Mouse (Mus musculus): Measurements from ENCODE around the gene Cfap77. TPM values are rescaled to one million over a fixed set of nuclear protein-coding genes. Genes with fewer than 3 reads are reported as not detected.

Cfap77 gene
- polyA plus RNA-seq, 1 experiment from 2014 or later, result 0.44 TPM

- H3K4me3 ChIP-seq, result 0 out of 2 replicates have a peak overlapping the region, but pooled peaks have one; percentile 2
- H3K27ac ChIP-seq, result no peak overlapping the region
- under 1% methylated on average over 33 of the region's 33 CpGs for WGBS
Observed at GRCm38 (mm10) chr2:28912039-28912700, 142.7 kb downstream of the Cfap77 start.

GRCm38 (mm10) chr2:28911331-28912038, 143.4 kb downstream of the Cfap77 start:
- Histone ChIP-seq H3K4me3 (0 out of 2 replicates have a peak overlapping the region, but pooled peaks have one; percentile 2), H3K36me3 (peaks cover 4% of the 10 kb centered on the region; the same call in 1 of the 2 replicates), H3K27ac (no peak overlapping the region), H3K4me1 (peaks cover 29% of the 10 kb centered on the region), H3K27me3 (ENCODE audit: low read depth, poor library complexity, severe bottlenecking) (peaks cover 100% of the 10 kb centered on the region), H3K9me3 (replicated peaks) (no peaks in the 10 kb centered on the region)
- peak; percentile 51 for DNase-seq (ENCODE audit: low spot score)
- 1% methylated on average over 44 of the region's 44 CpGs for WGBS

More at GRCm38 (mm10) chr2:28912039-28912700, 142.7 kb downstream of the Cfap77 start:
- DNase-seq (ENCODE audit: low spot score), result peak; percentile 50
- peaks cover 100% of the 10 kb centered on the region for H3K27me3 ChIP-seq (ENCODE audit: low read depth, poor library complexity, severe bottlenecking)
- peaks cover 29% of the 10 kb centered on the region for H3K4me1 ChIP-seq
- H3K9me3 ChIP-seq (replicated peaks), result no peaks in the 10 kb centered on the region
- no peaks in the 10 kb centered on the region for H3K36me3 ChIP-seq

- H3K4me3 ChIP-seq, result no peak overlapping the region
- DNase-seq (ENCODE audit: low spot score), result no peak
Observed at GRCm38 (mm10) chr2:28910877-28911276, 144.0 kb downstream of the Cfap77 start.

GRCm38 (mm10) chr2:28909818-28910710, 144.8 kb downstream of the Cfap77 start:
- Histone ChIP-seq H3K9me3 (replicated peaks) (no peaks in the 10 kb centered on the region), H3K27me3 (ENCODE audit: low read depth, poor library complexity, severe bottlenecking) (peaks cover 100% of the 10 kb centered on the region), H3K36me3 (peaks cover 14% of the 10 kb centered on the region), H3K4me3 (no peak overlapping the region), H3K4me1 (peaks cover 25% of the 10 kb centered on the region), H3K27ac (no peak overlapping the region)
- 5% methylated on average over 25 of the region's 25 CpGs for WGBS
- DNase-seq (ENCODE audit: low spot score), result peak; percentile 36

More at GRCm38 (mm10) chr2:28910877-28911276, 144.0 kb downstream of the Cfap77 start:
- 4% methylated on average over 3 of the region's 3 CpGs for WGBS
- peaks cover 26% of the 10 kb centered on the region for H3K4me1 ChIP-seq
- H3K27ac ChIP-seq, result no peak overlapping the region
- H3K9me3 ChIP-seq (replicated peaks), result no peaks in the 10 kb centered on the region
- peaks cover 100% of the 10 kb centered on the region for H3K27me3 ChIP-seq (ENCODE audit: low read depth, poor library complexity, severe bottlenecking)
- peaks cover 6% of the 10 kb centered on the region for H3K36me3 ChIP-seq

- Histone ChIP-seq H3K9me3 (replicated peaks) (no peaks in the 10 kb centered on the region), H3K4me1 (peaks cover 25% of the 10 kb centered on the region), H3K27ac (no peak overlapping the region), H3K36me3 (peaks cover 21% of the 10 kb centered on the region), H3K4me3 (peak overlapping the region; percentile 6; the same call in 1 of the 2 replicates), H3K27me3 (ENCODE audit: low read depth, poor library complexity, severe bottlenecking) (peaks cover 96% of the 10 kb centered on the region)
- DNase-seq (ENCODE audit: low spot score), result peak; percentile 54
- WGBS, result 1% methylated on average over 41 of the region's 41 CpGs
Observed at GRCm38 (mm10) chr2:28909186-28909817, 145.6 kb downstream of the Cfap77 start.

GRCm38 (mm10) chr2:28908389-28909153, 146.3 kb downstream of the Cfap77 start:
- no peaks in the 10 kb centered on the region for H3K9me3 ChIP-seq (replicated peaks)
- H3K4me3 ChIP-seq, result peak overlapping the region; percentile 42
- no peak overlapping the region for H3K27ac ChIP-seq
- DNase-seq (ENCODE audit: low spot score), result peak; percentile 55
- H3K27me3 ChIP-seq (ENCODE audit: low read depth, poor library complexity, severe bottlenecking), result peaks cover 89% of the 10 kb centered on the region
- WGBS, result under 1% methylated on average over 38 of the region's 39 CpGs
- H3K36me3 ChIP-seq, result peaks cover 23% of the 10 kb centered on the region
- peaks cover 25% of the 10 kb centered on the region for H3K4me1 ChIP-seq

GRCm38 (mm10) chr2:28907691-28908388, 147.0 kb downstream of the Cfap77 start:
- no peaks in the 10 kb centered on the region for H3K9me3 ChIP-seq (replicated peaks)
- WGBS, result 2% methylated on average over 10 of the region's 10 CpGs
- H3K27ac ChIP-seq, result no peak overlapping the region
- peak overlapping the region; percentile 42 for H3K4me3 ChIP-seq
- peaks cover 25% of the 10 kb centered on the region for H3K4me1 ChIP-seq
- H3K27me3 ChIP-seq (ENCODE audit: low read depth, poor library complexity, severe bottlenecking), result peaks cover 81% of the 10 kb centered on the region
- peak; percentile 47 for DNase-seq (ENCODE audit: low spot score)
- peaks cover 25% of the 10 kb centered on the region for H3K36me3 ChIP-seq

- Histone ChIP-seq H3K27ac (no peak overlapping the region), H3K9me3 (replicated peaks) (no peaks in the 10 kb centered on the region), H3K27me3 (ENCODE audit: low read depth, poor library complexity, severe bottlenecking) (peaks cover 59% of the 10 kb centered on the region), H3K36me3 (peaks cover 39% of the 10 kb centered on the region), H3K4me3 (no peak overlapping the region), H3K4me1 (peaks cover 19% of the 10 kb centered on the region)
- WGBS, result 72% methylated on average over 4 of the region's 4 CpGs
- DNase-seq (ENCODE audit: low spot score), result no peak
Observed at GRCm38 (mm10) chr2:28905561-28905960, 149.3 kb downstream of the Cfap77 start.

- Histone ChIP-seq H3K9me3 (replicated peaks) (no peaks in the 10 kb centered on the region), H3K27me3 (ENCODE audit: low read depth, poor library complexity, severe bottlenecking) (peaks cover 51% of the 10 kb centered on the region), H3K36me3 (peaks cover 46% of the 10 kb centered on the region), H3K4me1 (peaks cover 19% of the 10 kb centered on the region), H3K27ac (no peak overlapping the region), H3K4me3 (no peak overlapping the region)
- WGBS, result 90% methylated on average over 9 of the region's 9 CpGs
- no peak for DNase-seq (ENCODE audit: low spot score)
Observed at GRCm38 (mm10) chr2:28904786-28905185, 150.1 kb downstream of the Cfap77 start.

- H3K9me3 ChIP-seq (replicated peaks), result no peaks in the 10 kb centered on the region
- 93% methylated on average over 5 of the region's 5 CpGs for WGBS
- H3K4me3 ChIP-seq, result no peak overlapping the region
- H3K4me1 ChIP-seq, result peaks cover 11% of the 10 kb centered on the region
- H3K36me3 ChIP-seq, result peaks cover 56% of the 10 kb centered on the region
- DNase-seq (ENCODE audit: low spot score), result no peak
- H3K27me3 ChIP-seq (ENCODE audit: low read depth, poor library complexity, severe bottlenecking), result peaks cover 42% of the 10 kb centered on the region
- H3K27ac ChIP-seq, result no peak overlapping the region
Observed at GRCm38 (mm10) chr2:28903871-28904270, 151.0 kb downstream of the Cfap77 start.

- no peaks in the 10 kb centered on the region for H3K9me3 ChIP-seq (replicated peaks)
- H3K27ac ChIP-seq, result no peak overlapping the region
- H3K4me1 ChIP-seq, result no peaks in the 10 kb centered on the region
- DNase-seq (ENCODE audit: low spot score), result no peak
- 93% methylated on average over 8 of the region's 8 CpGs for WGBS
- peaks cover 26% of the 10 kb centered on the region for H3K27me3 ChIP-seq (ENCODE audit: low read depth, poor library complexity, severe bottlenecking)
- peaks cover 69% of the 10 kb centered on the region for H3K36me3 ChIP-seq
- H3K4me3 ChIP-seq, result no peak overlapping the region
Observed at GRCm38 (mm10) chr2:28902291-28902690, 152.6 kb downstream of the Cfap77 start.
